Mouse (Mus musculus): ENCODE data around the gene Fanca. TPM values are rescaled to one million over a fixed set of nuclear protein-coding genes. Genes with fewer than 3 reads are reported as not detected.
"Not testable (repeated sequence)": the region's sequence is repeated elsewhere in the genome, so short reads cannot be mapped to it uniquely, and the experiment has no call there.

The Fanca gene
- polyA plus RNA-seq, 1 experiment from 2014 or later: 14.4 TPM

DNA sequence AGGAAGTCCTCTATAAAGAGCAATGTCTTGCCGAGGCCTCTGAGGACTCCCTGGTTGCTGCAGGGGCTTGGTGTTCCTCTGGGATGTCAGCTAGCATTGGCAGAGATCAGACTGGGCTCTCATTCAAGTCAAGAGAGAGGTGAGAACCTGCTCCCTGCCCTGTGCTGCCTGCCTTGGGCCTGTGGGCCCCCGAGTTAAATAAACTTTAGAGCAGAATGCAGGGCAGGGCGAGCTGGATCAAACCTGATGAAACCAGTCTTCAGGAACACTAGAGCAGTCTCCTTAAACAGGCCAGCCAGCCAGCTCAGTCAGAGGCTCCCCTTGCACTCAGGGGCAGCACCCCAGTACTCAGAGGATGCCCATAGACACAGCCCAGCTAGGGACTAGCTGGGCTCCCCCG lies 46.5 kb downstream of the Fanca start:
- no peaks in the 10 kb centered on the region for H3K4me1 ChIP-seq (ENCODE audit: control insufficient read depth, low read depth, low read length)
- no peaks in the 10 kb centered on the region for H3K9me3 ChIP-seq (replicated peaks; ENCODE audit: control insufficient read depth, low read length)
- no peak overlapping the region for H3K27ac ChIP-seq (ENCODE audit: low read length)
- ATAC-seq (ENCODE audit: low read depth): no peak
- WGBS (ENCODE audit: insufficient replicate concordance): 78% methylated on average over 4 of the region's 4 CpGs
- H3K36me3 ChIP-seq (ENCODE audit: control insufficient read depth, insufficient read depth): peaks cover 20% of the 10 kb centered on the region
- H3K27me3 ChIP-seq (ENCODE audit: control insufficient read depth, insufficient read depth, low read depth, low read length): no peaks in the 10 kb centered on the region
- H3K4me2 ChIP-seq (ENCODE audit: low read depth, low read length): no peak overlapping the region
- H3K9ac ChIP-seq (ENCODE audit: low read depth, low read length): no peak overlapping the region
- no peak overlapping the region for H3K4me3 ChIP-seq (ENCODE audit: low read depth, low read length)

DNA sequence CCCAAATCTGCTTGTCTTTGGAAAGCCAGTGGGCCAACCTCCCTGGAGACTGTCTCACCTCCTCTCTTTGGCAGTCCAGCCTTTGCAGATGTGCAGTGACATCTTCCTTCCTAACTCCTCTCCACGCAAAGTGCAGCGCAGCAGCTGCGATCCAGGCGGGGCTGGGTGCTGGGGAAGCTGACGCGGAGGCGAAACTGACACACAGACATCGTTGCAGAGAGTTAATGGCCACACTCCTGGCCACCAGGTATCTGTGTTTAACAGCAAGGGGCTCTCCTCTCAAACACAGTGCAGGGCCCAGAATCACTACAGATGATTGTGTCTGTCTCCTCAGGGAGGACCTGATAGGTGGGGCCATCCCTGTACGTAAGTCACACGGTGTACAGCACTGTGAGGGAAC lies 47.2 kb downstream of the Fanca start:
- H3K4me1 ChIP-seq (ENCODE audit: control insufficient read depth, low read depth, low read length): no peaks in the 10 kb centered on the region

DNA sequence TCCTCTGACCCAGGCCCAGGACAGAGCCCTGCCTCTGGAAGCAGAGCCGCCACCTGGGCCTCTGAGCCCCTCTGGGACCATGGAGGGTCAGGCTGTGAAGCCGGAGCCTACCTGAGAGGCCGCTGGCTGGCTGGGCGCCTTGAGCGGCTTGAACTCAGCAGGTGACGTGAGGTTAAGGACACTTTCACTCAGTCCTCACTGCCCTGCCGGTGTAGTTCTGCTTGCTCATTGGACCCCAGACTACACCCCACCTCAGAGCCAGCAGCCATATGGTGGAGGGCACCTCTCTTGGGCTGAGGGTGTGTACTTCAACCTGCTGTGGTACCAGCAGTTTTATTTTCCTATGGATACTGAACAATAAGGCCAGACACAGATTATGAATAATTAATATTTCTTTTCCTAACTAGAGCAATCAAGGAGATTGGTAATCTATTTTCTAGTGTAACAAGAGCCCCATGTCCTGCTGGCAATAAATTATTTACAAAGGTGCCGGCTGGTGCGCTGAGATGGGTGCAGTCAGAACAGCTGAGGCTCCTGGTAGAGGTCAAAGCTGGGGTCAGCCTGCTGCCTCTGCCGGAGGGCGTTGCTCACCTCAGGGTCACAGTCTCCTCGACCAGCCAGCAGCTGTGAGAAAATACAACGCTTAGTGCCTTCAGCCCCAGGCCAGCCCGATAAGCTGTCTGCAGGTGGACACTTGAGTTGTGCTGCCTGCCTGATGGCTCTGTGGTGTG lies 50.3 kb downstream of the Fanca start:
- peaks cover 27% of the 10 kb centered on the region for H3K36me3 ChIP-seq (ENCODE audit: control insufficient read depth, insufficient read depth)
- WGBS (ENCODE audit: insufficient replicate concordance): 76% methylated on average over 14 of the region's 14 CpGs
- H3K9ac ChIP-seq (ENCODE audit: low read depth, low read length): no peak overlapping the region
- H3K27ac ChIP-seq (ENCODE audit: low read length): no peak overlapping the region
- H3K9me3 ChIP-seq (replicated peaks; ENCODE audit: control insufficient read depth, low read length): no peaks in the 10 kb centered on the region
- peak; percentile 51 for ATAC-seq (ENCODE audit: low read depth)
- H3K4me2 ChIP-seq (ENCODE audit: low read depth, low read length): no peak overlapping the region
- H3K27me3 ChIP-seq (ENCODE audit: control insufficient read depth, insufficient read depth, low read depth, low read length): no peaks in the 10 kb centered on the region
- no peaks in the 10 kb centered on the region for H3K4me1 ChIP-seq (ENCODE audit: control insufficient read depth, low read depth, low read length)
- no peak overlapping the region for H3K4me3 ChIP-seq (ENCODE audit: low read depth, low read length)

More for the DNA sequence above, 47.2 kb downstream of the Fanca start:
- H3K27me3 ChIP-seq (ENCODE audit: control insufficient read depth, insufficient read depth, low read depth, low read length): no peaks in the 10 kb centered on the region
- no peak overlapping the region for H3K9ac ChIP-seq (ENCODE audit: low read depth, low read length)
- ATAC-seq (ENCODE audit: low read depth): no peak
- H3K36me3 ChIP-seq (ENCODE audit: control insufficient read depth, insufficient read depth): peaks cover 20% of the 10 kb centered on the region
- WGBS (ENCODE audit: insufficient replicate concordance): 89% methylated on average over 10 of the region's 10 CpGs
- H3K4me2 ChIP-seq (ENCODE audit: low read depth, low read length): no peak overlapping the region
- H3K9me3 ChIP-seq (replicated peaks; ENCODE audit: control insufficient read depth, low read length): no peaks in the 10 kb centered on the region
- no peak overlapping the region for H3K4me3 ChIP-seq (ENCODE audit: low read depth, low read length)
- H3K27ac ChIP-seq (ENCODE audit: low read length): no peak overlapping the region

DNA sequence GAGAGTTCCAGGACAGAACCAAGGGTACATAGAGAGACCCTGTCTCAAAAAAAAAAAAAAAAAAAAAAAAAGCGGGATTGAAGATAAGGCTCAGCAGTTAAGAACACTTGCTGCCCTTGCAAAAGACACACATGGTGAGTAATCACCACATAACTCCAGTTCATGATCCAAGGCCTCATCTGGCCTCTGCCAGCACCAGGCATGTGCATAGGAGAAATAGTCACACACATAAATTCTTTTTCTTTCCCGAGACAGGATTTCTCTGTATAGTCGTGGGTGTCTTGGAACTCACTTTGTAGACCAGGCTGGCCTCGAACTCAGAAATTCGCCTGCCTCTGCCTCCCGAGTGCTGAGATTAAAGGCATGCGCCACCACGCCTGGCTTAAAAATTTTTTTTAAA lies 60.8 kb downstream of the Fanca start:
- H3K9me3 ChIP-seq (replicated peaks; ENCODE audit: control insufficient read depth, low read length); ATAC-seq (ENCODE audit: low read depth); H3K9ac ChIP-seq (ENCODE audit: low read depth, low read length); H3K4me3 ChIP-seq (ENCODE audit: low read depth, low read length); H3K27ac ChIP-seq (ENCODE audit: low read length); H3K27me3 ChIP-seq (ENCODE audit: control insufficient read depth, insufficient read depth, low read depth, low read length); H3K4me2 ChIP-seq (ENCODE audit: low read depth, low read length): not testable (repeated sequence)
- peaks cover 22% of the 10 kb centered on the region for H3K4me1 ChIP-seq (ENCODE audit: control insufficient read depth, low read depth, low read length)
- peaks cover 12% of the 10 kb centered on the region for H3K36me3 ChIP-seq (ENCODE audit: control insufficient read depth, insufficient read depth)
- WGBS (ENCODE audit: insufficient replicate concordance): 84% methylated on average over 8 of the region's 8 CpGs

DNA sequence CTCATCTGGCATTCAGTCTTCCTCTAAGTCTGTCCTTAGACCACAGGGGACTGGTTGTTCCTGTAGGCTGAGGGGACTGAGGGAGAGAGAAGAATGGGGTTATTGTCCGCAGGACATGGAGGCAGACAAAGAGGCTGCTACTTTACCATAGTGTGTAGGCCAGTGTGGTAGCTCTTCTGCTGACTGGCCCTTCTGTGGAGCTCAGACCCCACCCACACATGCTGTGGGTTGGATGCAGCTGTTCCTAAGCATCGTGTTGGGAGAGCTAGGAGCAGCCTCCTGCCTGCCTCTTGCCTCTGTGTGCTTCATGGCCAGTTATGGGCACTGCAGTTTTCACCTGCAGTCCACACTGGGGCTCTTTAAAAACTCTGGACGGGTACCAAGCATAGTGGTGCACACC lies 61.3 kb downstream of the Fanca start:
- Histone ChIP-seq H3K4me2 (ENCODE audit: low read depth, low read length) (no peak overlapping the region), H3K9ac (ENCODE audit: low read depth, low read length) (no peak overlapping the region), H3K4me1 (ENCODE audit: control insufficient read depth, low read depth, low read length) (peaks cover 25% of the 10 kb centered on the region), H3K36me3 (ENCODE audit: control insufficient read depth, insufficient read depth) (peaks cover 12% of the 10 kb centered on the region), H3K27ac (ENCODE audit: low read length) (no peak overlapping the region), H3K4me3 (ENCODE audit: low read depth, low read length) (no peak overlapping the region), H3K9me3 (replicated peaks; ENCODE audit: control insufficient read depth, low read length) (no peaks in the 10 kb centered on the region), H3K27me3 (ENCODE audit: control insufficient read depth, insufficient read depth, low read depth, low read length) (no peaks in the 10 kb centered on the region)
- no peak for ATAC-seq (ENCODE audit: low read depth)
- 79% methylated on average over 3 of the region's 3 CpGs for WGBS (ENCODE audit: insufficient replicate concordance)

DNA sequence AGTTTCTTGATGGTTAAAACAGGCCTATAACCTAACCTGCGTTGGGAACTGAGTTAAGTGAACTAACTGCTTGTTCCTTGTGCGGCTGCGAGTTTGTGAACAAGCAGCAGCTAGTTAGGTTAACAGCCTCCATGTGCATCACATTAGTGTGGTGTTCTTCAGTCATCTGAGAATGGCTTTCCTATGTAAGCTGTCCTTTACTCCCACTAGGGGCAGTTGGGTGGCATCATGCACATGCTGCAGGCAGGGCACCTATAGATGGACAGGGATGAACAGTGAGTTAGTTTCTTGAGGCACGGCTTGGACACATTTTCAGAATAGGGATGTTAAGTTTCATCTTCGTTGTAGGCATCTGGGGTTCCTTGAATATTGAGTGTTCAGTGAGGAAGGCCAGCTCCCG lies 63.2 kb downstream of the Fanca start:
- H3K27me3 ChIP-seq (ENCODE audit: control insufficient read depth, insufficient read depth, low read depth, low read length): no peaks in the 10 kb centered on the region
- 58% methylated on average over 6 of the region's 6 CpGs for WGBS (ENCODE audit: insufficient replicate concordance)
- H3K36me3 ChIP-seq (ENCODE audit: control insufficient read depth, insufficient read depth): peaks cover 19% of the 10 kb centered on the region
- H3K27ac ChIP-seq (ENCODE audit: low read length): no peak overlapping the region; the same call in 1 of the 2 replicates
- H3K4me2 ChIP-seq (ENCODE audit: low read depth, low read length): peak overlapping the region; percentile 96
- no peaks in the 10 kb centered on the region for H3K9me3 ChIP-seq (replicated peaks; ENCODE audit: control insufficient read depth, low read length)
- peaks cover 25% of the 10 kb centered on the region for H3K4me1 ChIP-seq (ENCODE audit: control insufficient read depth, low read depth, low read length)
- peak overlapping the region; percentile 99 for H3K4me3 ChIP-seq (ENCODE audit: low read depth, low read length)
- no peak for ATAC-seq (ENCODE audit: low read depth)
- H3K9ac ChIP-seq (ENCODE audit: low read depth, low read length): peak overlapping the region; percentile 97

DNA sequence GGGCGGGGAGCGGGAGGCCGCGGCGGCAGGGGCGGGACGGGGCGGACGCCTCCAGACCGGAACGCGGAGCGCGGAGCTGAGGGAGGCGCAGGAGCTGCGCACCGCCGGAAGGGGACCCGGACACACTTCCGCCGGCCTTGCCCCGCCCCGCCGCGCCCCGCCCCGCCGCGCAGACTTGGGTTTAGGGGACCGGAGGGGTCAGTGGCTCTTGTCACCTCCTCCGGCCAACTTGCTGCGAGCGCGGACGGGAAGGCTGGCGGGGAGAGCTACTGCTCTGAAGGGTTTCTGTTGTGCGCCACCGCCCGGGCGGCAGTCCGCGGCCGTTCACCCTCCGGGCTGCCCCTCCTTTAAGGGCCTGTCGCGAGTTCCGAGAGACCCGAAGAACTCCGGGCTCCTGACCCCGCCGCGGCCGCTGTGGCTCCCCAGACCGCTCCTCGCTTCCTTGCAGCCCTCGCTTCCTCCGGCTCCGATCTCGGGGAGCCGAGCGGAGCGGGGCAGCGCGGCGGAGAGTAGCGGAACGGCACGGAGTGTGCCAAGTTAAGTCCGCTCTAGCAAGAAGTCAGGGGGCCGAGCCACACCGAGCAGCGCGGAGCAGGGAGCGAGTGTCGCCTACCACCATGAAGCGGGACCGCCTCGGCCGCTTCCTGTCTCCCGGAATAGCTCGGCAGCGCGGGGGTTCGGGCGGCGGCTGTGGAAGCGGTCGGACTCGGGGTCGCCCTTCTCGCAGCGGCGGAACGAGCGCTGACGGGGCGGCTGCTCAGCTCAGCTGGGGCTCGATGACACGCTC lies 64.1 kb downstream of the Fanca start, which contains the start of the genes Zfp276 and Vps9d1:
Zfp276 (plus strand) TSS at position 97 of the 787 bp plus-strand sequence.
Vps9d1 (minus strand) TSS at position 250 of the 787 bp plus-strand sequence.
- H3K4me1 ChIP-seq (ENCODE audit: control insufficient read depth, low read depth, low read length): peaks cover 25% of the 10 kb centered on the region

DNA sequence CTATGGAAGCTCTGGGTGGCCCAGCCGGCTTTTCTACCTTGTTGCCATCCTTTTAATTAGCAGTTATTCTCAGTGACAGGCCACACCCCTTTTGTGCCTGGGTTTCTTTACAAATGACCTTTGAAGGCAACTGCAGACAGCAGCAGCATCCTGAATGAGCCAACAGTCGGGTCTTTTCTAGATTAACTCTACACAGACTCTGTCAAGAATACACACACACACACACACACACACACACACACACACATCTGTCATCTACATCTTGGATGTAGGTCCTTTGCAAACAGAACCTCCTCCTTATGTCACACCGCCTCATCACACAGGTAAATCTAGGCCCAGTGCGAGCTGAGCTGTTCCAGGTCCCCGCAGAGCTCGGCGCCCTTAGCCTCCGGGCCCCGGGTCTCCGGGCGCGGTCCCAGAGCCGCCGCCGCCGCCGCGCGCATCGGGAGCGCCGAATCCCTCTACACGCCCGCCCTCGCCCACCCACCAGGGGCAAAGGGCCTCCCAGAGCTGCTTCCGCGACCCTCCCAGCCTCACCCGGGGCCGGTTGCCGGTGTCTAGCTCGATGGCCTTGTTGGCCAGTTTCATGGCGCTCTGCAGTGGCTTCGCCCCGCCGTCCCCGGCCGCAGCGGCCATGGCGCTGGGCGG lies 64.8 kb downstream of the Fanca start:
- H3K9ac ChIP-seq (ENCODE audit: low read depth, low read length): peak overlapping the region; percentile 97
- WGBS (ENCODE audit: insufficient replicate concordance): under 1% methylated on average over 40 of the region's 40 CpGs
- H3K36me3 ChIP-seq (ENCODE audit: control insufficient read depth, insufficient read depth): peaks cover 15% of the 10 kb centered on the region
- peak; percentile 18 for ATAC-seq (ENCODE audit: low read depth)
- peaks cover 25% of the 10 kb centered on the region for H3K4me1 ChIP-seq (ENCODE audit: control insufficient read depth, low read depth, low read length)
- no peaks in the 10 kb centered on the region for H3K27me3 ChIP-seq (ENCODE audit: control insufficient read depth, insufficient read depth, low read depth, low read length)
- peak overlapping the region; percentile 96 for H3K4me2 ChIP-seq (ENCODE audit: low read depth, low read length)
- peak overlapping the region; percentile 81 for H3K27ac ChIP-seq (ENCODE audit: low read length)
- peak overlapping the region; percentile 99 for H3K4me3 ChIP-seq (ENCODE audit: low read depth, low read length)
- no peaks in the 10 kb centered on the region for H3K9me3 ChIP-seq (replicated peaks; ENCODE audit: control insufficient read depth, low read length)

More for the DNA sequence above, 64.1 kb downstream of the Fanca start, which contains the start of the genes Zfp276 and Vps9d1:
- Histone ChIP-seq H3K9me3 (replicated peaks; ENCODE audit: control insufficient read depth, low read length) (no peaks in the 10 kb centered on the region), H3K4me2 (ENCODE audit: low read depth, low read length) (peak within 1 kb of the TSS; percentile 96), H3K9ac (ENCODE audit: low read depth, low read length) (peak within 1 kb of the TSS; percentile 97), H3K4me3 (ENCODE audit: low read depth, low read length) (peak within 1 kb of the TSS; percentile 99), H3K27ac (ENCODE audit: low read length) (peak within 1 kb of the TSS; percentile 87), H3K27me3 (ENCODE audit: control insufficient read depth, insufficient read depth, low read depth, low read length) (no peaks in the 10 kb centered on the region), H3K36me3 (ENCODE audit: control insufficient read depth, insufficient read depth) (peaks cover 18% of the 10 kb centered on the region)
- ATAC-seq (ENCODE audit: low read depth): peak; percentile 96
- under 1% methylated on average over 98 of the region's 99 CpGs for WGBS (ENCODE audit: insufficient replicate concordance)

Measured in liver, embryonic 16.5 days (tissue).